Mouse (Mus musculus): ENCODE measurements around the gene Nln.

DNA sequence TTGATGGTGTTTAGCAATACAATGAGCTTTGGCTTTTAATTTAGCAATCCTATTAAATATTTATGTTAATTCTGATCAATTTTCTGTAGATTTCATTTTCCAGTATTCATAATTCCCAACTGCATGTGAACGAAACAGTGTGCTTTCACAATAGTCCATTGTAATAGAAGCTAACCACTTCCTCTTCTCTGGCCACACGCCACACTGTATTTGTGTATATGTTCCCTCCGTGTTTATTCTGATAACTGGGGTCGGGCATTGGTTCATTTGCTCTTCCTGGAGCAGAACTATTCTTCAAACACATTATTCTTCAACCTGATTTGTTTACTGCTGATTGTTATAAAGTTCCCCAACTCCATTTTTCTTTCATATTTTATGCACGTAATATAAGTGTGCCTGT is 135.4 kb downstream of the Nln start:
- TF ChIP-seq CTCF (IDR thresholded peaks at IDR 0.05; ENCODE audit: control insufficient read depth, insufficient read depth, low read length) (no peak), POLR2A (IDR thresholded peaks at IDR 0.05; ENCODE audit: borderline replicate concordance, control insufficient read depth, low read depth, low read length) (no peak)

Data from bone marrow, adult 2 months (tissue).